Mouse (Mus musculus) bone marrow macrophage, adult 2 months (primary cell): ENCODE measurements around the gene Banp. TPM values are rescaled to one million over a fixed set of nuclear protein-coding genes. Genes with fewer than 3 reads are reported as not detected.

Source experiments
- H3K27ac ChIP-seq: 2 replicates; pipeline ENCODE4 v1.5.1; 2012; ENCODE audit warnings: low read depth, low read length; ENCODE audit not compliant: insufficient read depth
- H3K4me1 ChIP-seq: 2 replicates; pipeline ENCODE4 v1.6.1; 2012; ENCODE audit warnings: low read length; ENCODE audit not compliant: control insufficient read depth, insufficient read depth
- H3K4me3 ChIP-seq: 2 replicates; pipeline ENCODE4 v1.5.1; 2012; ENCODE audit warnings: mild to moderate bottlenecking, low read length, moderate library complexity; ENCODE audit not compliant: insufficient read depth
- CTCF ChIP-seq: IDR thresholded peaks from 2 replicates; pipeline ENCODE4 v1.5.1; 2012; ENCODE audit warnings: low read depth, mild to moderate bottlenecking, low read length, moderate library complexity
- POLR2A ChIP-seq: IDR thresholded peaks from 2 replicates; pipeline ENCODE4 v1.6.1; 2012; ENCODE audit warnings: mild to moderate bottlenecking, low read depth, low read length, borderline replicate concordance
- polyA plus RNA-seq: library from polyadenylated mRNA; stranded (reverse); fragments of >200 nt; gene quantifications from 2 replicates; pipeline ENCODE4 v1.2.4, GENCODE M21; 2012; ENCODE audit not compliant: missing spikeins, insufficient read depth, insufficient read length

Banp gene
- polyA plus RNA-seq, result 19.9 and 24.0 TPM in 2 replicates

GRCm38 (mm10) chr8:121949222-121949800, at the start of gene Banp:
Gene Banp (plus strand): TSS chr8:121949750.
- peaks cover 34% of the 10 kb centered on the region for H3K4me1 ChIP-seq
- no peak for TF ChIP-seq POLR2A
- peak within 1 kb of the TSS; percentile 79 for H3K27ac ChIP-seq
- H3K4me3 ChIP-seq, result peak within 1 kb of the TSS; percentile 89

GRCm38 (mm10) chr8:121901498-121902236, 47.9 kb upstream of the Banp start:
- TF ChIP-seq POLR2A, result no peak
- Histone ChIP-seq H3K4me3 (no peak overlapping the region), H3K4me1 (peaks cover 46% of the 10 kb centered on the region), H3K27ac (no peak overlapping the region)

DNA sequence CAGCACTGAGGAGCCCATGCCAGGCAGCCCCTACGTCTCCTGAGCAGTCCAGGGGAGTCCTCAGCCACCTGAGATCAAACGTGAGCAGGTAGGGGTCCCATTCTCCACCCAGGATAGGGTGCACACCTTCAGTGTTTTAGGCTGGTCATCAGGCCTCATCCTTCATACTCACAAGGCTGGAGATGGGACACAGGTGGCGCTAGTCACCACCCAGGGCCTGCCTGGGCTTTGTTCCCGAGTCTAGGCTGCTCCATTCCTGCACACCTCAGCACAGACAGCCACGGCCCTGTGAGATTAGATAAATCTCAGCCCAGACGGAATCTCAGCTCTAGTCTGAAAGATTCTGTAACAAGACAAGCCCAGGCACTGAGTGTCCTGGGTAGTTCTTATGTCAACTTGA, 45.6 kb upstream of the Banp start:
- Histone ChIP-seq H3K4me1 (peaks cover 37% of the 10 kb centered on the region), H3K4me3 (no peak overlapping the region), H3K27ac (no peak overlapping the region)
- no peak for TF ChIP-seq POLR2A
- no peak for TF ChIP-seq CTCF

GRCm38 (mm10) chr8:121904999-121905398, 44.6 kb upstream of the Banp start:
- Histone ChIP-seq H3K4me1 (peaks cover 32% of the 10 kb centered on the region), H3K27ac (no peak overlapping the region), H3K4me3 (peak overlapping the region; percentile 6; the same call in 1 of the 2 replicates)
- TF ChIP-seq POLR2A, result no peak
- no peak for TF ChIP-seq CTCF

GRCm38 (mm10) chr8:121905420-121905819, 44.1 kb upstream of the Banp start:
- Histone ChIP-seq H3K4me1 (peaks cover 32% of the 10 kb centered on the region), H3K27ac (no peak overlapping the region), H3K4me3 (peak overlapping the region; percentile 77)
- no peak for TF ChIP-seq POLR2A
- TF ChIP-seq CTCF, result no peak

DNA sequence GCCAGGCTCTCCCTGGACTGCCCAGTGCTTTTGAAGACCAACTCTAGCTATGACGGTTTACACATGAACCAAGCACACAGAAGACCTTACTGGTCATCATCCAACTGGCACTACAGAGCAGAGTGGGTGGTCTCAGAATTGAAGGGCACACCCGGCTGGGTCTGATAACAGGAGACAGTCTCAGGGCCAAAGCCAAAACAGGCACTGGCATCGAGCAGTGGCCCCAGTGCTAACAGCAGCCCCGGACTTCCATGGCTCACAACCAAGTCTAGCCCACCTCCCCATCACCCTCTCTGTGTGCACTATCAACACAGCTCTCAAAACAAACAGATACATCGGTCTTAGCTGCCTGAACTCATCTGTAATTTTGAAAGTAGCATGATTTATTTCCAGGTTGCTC, 43.7 kb upstream of the Banp start:
- Histone ChIP-seq H3K4me3 (peak overlapping the region; percentile 77), H3K4me1 (peaks cover 32% of the 10 kb centered on the region), H3K27ac (no peak overlapping the region)
- TF ChIP-seq POLR2A (no peak), CTCF (no peak)

GRCm38 (mm10) chr8:121906542-121907512, 42.7 kb upstream of the Banp start:
- Histone ChIP-seq H3K4me1 (peaks cover 32% of the 10 kb centered on the region), H3K4me3 (peak overlapping the region; percentile 77), H3K27ac (peak overlapping the region; percentile 16; the same call in 1 of the 2 replicates)
- no peak for TF ChIP-seq POLR2A
- TF ChIP-seq CTCF, result no peak

- TF ChIP-seq CTCF, result no peak
- TF ChIP-seq POLR2A, result peak; percentile 54; the same call in 1 of the 2 replicates
- H3K27ac ChIP-seq, result peak within 1 kb of the TSS; percentile 16; the same call in 1 of the 2 replicates
- H3K4me1 ChIP-seq, result peaks cover 32% of the 10 kb centered on the region
- H3K4me3 ChIP-seq, result peak within 1 kb of the TSS; percentile 77
Observed at GRCm38 (mm10) chr8:121907587-121908248, 41.8 kb upstream of the Banp start, which contains the start of gene Slc7a5. Gene Slc7a5 (minus strand): TSS chr8:121907694.
